Mouse (Mus musculus) neural tube, embryonic 11.5 days (tissue): ENCODE results near the gene Anxa2. TPM values are rescaled to one million over a fixed set of nuclear protein-coding genes. Genes with fewer than 3 reads are reported as not detected.

Source experiments
- ATAC-seq: fragments of 200-750 bp; cut with Nextera tagmentation; 2 replicates; pipeline ENCODE4 v1.8.0; 2017; ENCODE audit warnings: moderate number of reproducible peaks, mild to moderate bottlenecking, moderate TSS enrichment, moderate library complexity; ENCODE audit not compliant: insufficient read depth, low FRiP score, low TSS enrichment
- DNase-seq: peaks from one replicate; pipeline ENCODE4 v3.0.0-alpha.2; 2015; ENCODE audit warnings: low spot score
- H3K27ac ChIP-seq: fragments of 300-500 bp; sonication (generic); 2 replicates; pipeline ENCODE4 v1.5.1; 2014; ENCODE audit warnings: low read depth, mild to moderate bottlenecking, low read length
- H3K27me3 ChIP-seq: fragments of 300-500 bp; sonication (generic); 2 replicates; pipeline ENCODE4 v1.6.1; 2014; ENCODE audit warnings: mild to moderate bottlenecking, low read length, mixed read lengths; ENCODE audit not compliant: control insufficient read depth, insufficient read depth
- H3K36me3 ChIP-seq: fragments of 300-500 bp; sonication (generic); 2 replicates; pipeline ENCODE4 v1.6.1; 2014; ENCODE audit warnings: mild to moderate bottlenecking, low read length, moderate library complexity, mixed read lengths; ENCODE audit not compliant: control insufficient read depth, insufficient read depth
- H3K4me1 ChIP-seq: fragments of 300-500 bp; sonication (generic); 2 replicates; pipeline ENCODE4 v1.6.1; 2014; ENCODE audit warnings: low read length, mixed read lengths; ENCODE audit not compliant: control insufficient read depth, insufficient read depth
- H3K4me2 ChIP-seq: fragments of 300-500 bp; sonication (generic); 2 replicates; pipeline ENCODE4 v1.6.1; 2014; ENCODE audit warnings: low read depth, mild to moderate bottlenecking, moderate library complexity
- H3K4me3 ChIP-seq: fragments of 300-500 bp; sonication (generic); 2 replicates; pipeline ENCODE4 v1.5.1; 2014; ENCODE audit warnings: low read depth, low read length
- H3K9ac ChIP-seq: fragments of 300-500 bp; sonication (generic); 2 replicates; pipeline ENCODE4 v1.6.1; 2014; ENCODE audit warnings: mild to moderate bottlenecking, low read length
- H3K9me3 ChIP-seq: fragments of 300-500 bp; sonication (generic); 2 replicates; pipeline ENCODE4 v1.6.1; 2016; ENCODE audit warnings: low read length; ENCODE audit not compliant: control insufficient read depth
- WGBS: fragments of 180-500 bp; shearing (Covaris S2); extraction: QIAGEN DNeasy Blood & Tissue Kit; methylation state at CpG from one replicate; pipeline ENCODE4 v1.1.7; 2014; 5-methylcytosine and 5-hydroxymethylcytosine counted together
- polyA plus RNA-seq: library from polyadenylated mRNA; unstranded; fragments of >200 nt; fragmentation: Nextera tagmentation; extraction: Ambion mirVana; gene quantifications from 2 replicates; pipeline ENCODE4 v1.2.1, GENCODE M21; 2014

Gene Anxa2
- polyA plus RNA-seq, 1 experiment from 2014 or later = 167 TPM

- Histone ChIP-seq H3K27me3 (peaks cover 11% of the 10 kb centered on the region), H3K4me3 (no peak overlapping the region), H3K4me1 (peaks cover 12% of the 10 kb centered on the region; the same call in 1 of the 2 replicates), H3K9me3 (no peaks in the 10 kb centered on the region), H3K36me3 (no peaks in the 10 kb centered on the region), H3K27ac (0 out of 2 replicates have a peak overlapping the region, but pooled peaks have one; percentile 6), H3K4me2 (no peak overlapping the region), H3K9ac (no peak overlapping the region)
- WGBS = 83% methylated on average over 15 of the region's 15 CpGs
- ATAC-seq (no peak), DNase-seq (no peak)
Measured at GRCm38 (mm10) chr9:69456406-69457075, 3.1 kb downstream of the Anxa2 start.

GRCm38 (mm10) chr9:69457143-69457542 is 3.7 kb downstream of the Anxa2 start:
- 0 out of 2 replicates have a peak overlapping the region, but pooled peaks have one; percentile 6 for H3K27ac ChIP-seq
- no peak for DNase-seq

GRCm38 (mm10) chr9:69457747-69458625 is 4.6 kb downstream of the Anxa2 start:
- DNase-seq (no peak), ATAC-seq (no peak)
- no peak overlapping the region for H3K4me3 ChIP-seq
- no peak overlapping the region for H3K9ac ChIP-seq
- H3K4me2 ChIP-seq = no peak overlapping the region
- no peak overlapping the region for H3K27ac ChIP-seq
- peaks cover 11% of the 10 kb centered on the region for H3K27me3 ChIP-seq
- WGBS = 68% methylated on average over 14 of the region's 14 CpGs
- H3K4me1 ChIP-seq = peaks cover 12% of the 10 kb centered on the region; the same call in 1 of the 2 replicates
- H3K36me3 ChIP-seq = no peaks in the 10 kb centered on the region
- H3K9me3 ChIP-seq = no peaks in the 10 kb centered on the region

More at GRCm38 (mm10) chr9:69457143-69457542, 3.7 kb downstream of the Anxa2 start:
- Histone ChIP-seq H3K36me3 (no peaks in the 10 kb centered on the region), H3K9ac (no peak overlapping the region), H3K27me3 (peaks cover 11% of the 10 kb centered on the region), H3K9me3 (no peaks in the 10 kb centered on the region), H3K4me3 (no peak overlapping the region), H3K4me2 (no peak overlapping the region), H3K4me1 (peaks cover 12% of the 10 kb centered on the region; the same call in 1 of the 2 replicates)
- 100% methylated on average over 3 of the region's 3 CpGs for WGBS
- no peak for ATAC-seq

GRCm38 (mm10) chr9:69458982-69459381 is 5.6 kb downstream of the Anxa2 start:
- peak; percentile 46 for DNase-seq
- 77% methylated on average over 2 of the region's 2 CpGs for WGBS
- peaks cover 7% of the 10 kb centered on the region; the same call in 1 of the 2 replicates for H3K4me1 ChIP-seq
- H3K4me2 ChIP-seq = no peak overlapping the region
- no peak overlapping the region for H3K4me3 ChIP-seq
- no peaks in the 10 kb centered on the region for H3K36me3 ChIP-seq
- peaks cover 4% of the 10 kb centered on the region for H3K27me3 ChIP-seq
- no peak overlapping the region for H3K9ac ChIP-seq
- no peak for ATAC-seq
- H3K9me3 ChIP-seq = no peaks in the 10 kb centered on the region
- no peak overlapping the region for H3K27ac ChIP-seq

GRCm38 (mm10) chr9:69459876-69460275 is 6.5 kb downstream of the Anxa2 start:
- H3K9me3 ChIP-seq = no peaks in the 10 kb centered on the region
- ATAC-seq (no peak), DNase-seq (no peak)
- H3K27ac ChIP-seq = no peak overlapping the region
- H3K27me3 ChIP-seq = no peaks in the 10 kb centered on the region
- H3K9ac ChIP-seq = no peak overlapping the region
- H3K4me2 ChIP-seq = no peak overlapping the region
- no peak overlapping the region for H3K4me3 ChIP-seq
- WGBS = 92% methylated on average over 7 of the region's 7 CpGs
- H3K36me3 ChIP-seq = no peaks in the 10 kb centered on the region
- H3K4me1 ChIP-seq = peaks cover 7% of the 10 kb centered on the region; the same call in 1 of the 2 replicates

GRCm38 (mm10) chr9:69463046-69463445 is 9.6 kb downstream of the Anxa2 start:
- DNase-seq (no peak), ATAC-seq (no peak)
- H3K4me2 ChIP-seq = no peak overlapping the region
- H3K36me3 ChIP-seq = no peaks in the 10 kb centered on the region
- H3K4me3 ChIP-seq = no peak overlapping the region
- H3K9me3 ChIP-seq = no peaks in the 10 kb centered on the region
- no peak overlapping the region for H3K27ac ChIP-seq
- 82% methylated on average over 2 of the region's 2 CpGs for WGBS
- no peak overlapping the region for H3K9ac ChIP-seq
- H3K4me1 ChIP-seq = peaks cover 4% of the 10 kb centered on the region; the same call in 1 of the 2 replicates
- no peaks in the 10 kb centered on the region for H3K27me3 ChIP-seq

GRCm38 (mm10) chr9:69464109-69464756 is 10.8 kb downstream of the Anxa2 start:
- H3K36me3 ChIP-seq = no peaks in the 10 kb centered on the region
- ATAC-seq = no peak

GRCm38 (mm10) chr9:69466098-69466497 is 12.7 kb downstream of the Anxa2 start:
- no peaks in the 10 kb centered on the region for H3K36me3 ChIP-seq
- DNase-seq (no peak), ATAC-seq (no peak)
- WGBS = 74% methylated on average over 4 of the region's 4 CpGs
- H3K9me3 ChIP-seq = no peaks in the 10 kb centered on the region
- H3K4me2 ChIP-seq = no peak overlapping the region
- no peak overlapping the region for H3K4me3 ChIP-seq
- no peak overlapping the region for H3K9ac ChIP-seq
- no peaks in the 10 kb centered on the region for H3K27me3 ChIP-seq
- H3K27ac ChIP-seq = no peak overlapping the region
- H3K4me1 ChIP-seq = peaks cover 8% of the 10 kb centered on the region

More at GRCm38 (mm10) chr9:69464109-69464756, 10.8 kb downstream of the Anxa2 start:
- Histone ChIP-seq H3K4me2 (no peak overlapping the region), H3K9ac (no peak overlapping the region), H3K9me3 (no peaks in the 10 kb centered on the region), H3K4me1 (peaks cover 2% of the 10 kb centered on the region), H3K4me3 (no peak overlapping the region), H3K27me3 (no peaks in the 10 kb centered on the region), H3K27ac (no peak overlapping the region)
- WGBS = 80% methylated on average over 6 of the region's 6 CpGs
- peak; percentile 12 for DNase-seq
